Mouse (Mus musculus): Measurements from ENCODE around the gene Larp1.

The Larp1 gene

DNA sequence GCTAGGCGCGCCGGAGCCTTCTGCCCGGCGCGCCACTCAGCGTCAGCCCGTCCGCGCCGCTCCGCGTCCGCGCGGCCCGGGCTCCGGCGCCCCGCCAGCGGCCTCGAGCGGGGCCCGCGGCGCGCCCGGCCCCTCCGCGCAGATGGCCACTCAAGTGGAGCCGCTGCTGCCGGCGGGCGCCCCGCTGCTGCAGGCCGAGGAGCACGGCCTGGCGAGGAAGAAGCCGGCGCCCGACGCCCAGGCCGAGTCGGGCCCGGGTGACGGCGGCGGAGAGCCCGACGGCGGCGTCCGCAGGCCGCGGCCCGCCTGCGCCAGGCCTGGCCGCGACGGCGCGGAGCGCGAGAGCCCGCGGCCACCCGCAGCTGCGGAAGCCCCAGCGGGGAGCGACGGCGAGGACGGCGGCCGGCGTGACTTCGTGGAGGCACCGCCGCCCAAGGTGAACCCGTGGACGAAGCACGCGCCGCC, at the start of gene Larp1:
Gene Larp1, plus strand, starts transcription at position 14 of the 465 bp plus-strand sequence.
- no peak for DNase-seq (ENCODE audit: low read depth, low spot score)

DNA sequence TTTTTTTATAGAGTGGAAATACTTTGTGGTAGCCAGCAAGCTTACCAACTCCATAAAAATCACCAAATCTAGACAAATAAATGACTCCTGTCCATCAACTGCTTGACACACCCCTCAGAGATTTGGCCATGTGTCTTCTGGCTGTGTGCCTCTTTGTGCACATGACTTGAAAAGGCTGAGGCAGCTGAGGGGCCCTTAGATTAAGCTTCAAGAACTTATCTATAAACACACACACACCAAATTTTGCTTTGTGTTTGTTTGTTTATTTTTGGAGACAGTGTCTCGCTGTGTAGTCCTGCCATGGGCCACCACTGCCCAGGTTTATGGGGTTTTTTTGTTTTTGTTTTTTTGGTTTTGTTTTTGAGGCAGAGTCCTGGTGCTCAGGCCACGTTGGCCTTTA, 48.9 kb upstream of the Larp1 start:
- DNase-seq (ENCODE audit: low read depth, low spot score) = no peak

GRCm38 (mm10) chr11:57962382-57963285, 46.2 kb upstream of the Larp1 start:
- peak; percentile 84 for DNase-seq (ENCODE audit: low read depth, low spot score)

GRCm38 (mm10) chr11:57963291-57963870, 45.5 kb upstream of the Larp1 start:
- no peak for DNase-seq (ENCODE audit: low read depth, low spot score)

- DNase-seq (ENCODE audit: low read depth, low spot score) = no peak
These were observed 42.2 kb upstream of the Larp1 start for GRCm38 (mm10) chr11:57966630-57967029.

DNA sequence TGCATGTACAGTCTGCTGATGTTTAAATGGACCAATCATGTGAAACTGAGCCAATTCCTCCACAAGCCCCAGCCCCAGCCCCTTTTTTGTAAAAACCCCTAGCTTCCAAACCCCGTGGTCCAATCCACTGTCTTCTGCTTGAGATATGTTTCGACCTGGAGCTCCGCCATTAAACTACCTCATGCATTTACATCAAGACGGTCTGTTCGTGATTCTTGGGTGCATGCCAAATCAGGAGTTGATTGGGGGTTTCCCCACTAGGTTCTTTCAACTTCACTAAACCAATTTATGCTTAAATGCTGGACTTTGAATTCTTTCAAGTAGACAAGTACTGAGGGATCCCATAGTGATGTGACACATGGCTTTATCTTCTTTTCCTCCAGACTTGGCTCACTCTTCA, 40.6 kb upstream of the Larp1 start:
- DNase-seq (ENCODE audit: low read depth, low spot score) = no peak

- DNase-seq (ENCODE audit: low read depth, low spot score) = peak; percentile 90
These were observed 38.3 kb upstream of the Larp1 start for GRCm38 (mm10) chr11:57970541-57970940.

- no peak for DNase-seq (ENCODE audit: low read depth, low spot score)
These were observed 35.6 kb upstream of the Larp1 start for GRCm38 (mm10) chr11:57973001-57973912.

- no peak for DNase-seq (ENCODE audit: low read depth, low spot score)
These were observed 35.0 kb upstream of the Larp1 start for GRCm38 (mm10) chr11:57973913-57974234.

- DNase-seq (ENCODE audit: low read depth, low spot score) = no peak
These were observed 33.0 kb upstream of the Larp1 start for GRCm38 (mm10) chr11:57975876-57976275.

DNA sequence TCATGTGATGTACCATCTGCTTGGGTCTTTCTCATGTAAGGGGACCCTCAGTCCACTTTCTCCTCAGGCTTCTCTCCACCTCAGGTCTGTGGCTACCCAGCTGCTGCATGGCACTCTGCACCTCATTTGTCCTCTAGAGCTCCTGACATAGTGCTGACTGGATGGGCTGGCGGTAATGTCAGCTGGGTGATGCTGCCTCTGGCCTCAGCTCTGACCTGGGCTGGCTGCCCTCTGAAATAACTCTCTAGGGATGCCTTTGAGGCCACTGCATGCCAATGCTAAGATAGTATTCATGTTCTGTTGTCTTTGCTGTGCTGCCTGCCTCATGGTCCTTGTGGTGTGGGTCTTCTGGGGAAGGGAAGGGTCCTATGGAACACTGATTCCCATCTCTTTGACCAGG, 31.2 kb upstream of the Larp1 start:
- DNase-seq (ENCODE audit: low read depth, low spot score) = no peak

GRCm38 (mm10) chr11:57979621-57980020, 29.2 kb upstream of the Larp1 start:
- no peak for DNase-seq (ENCODE audit: low read depth, low spot score)

DNA sequence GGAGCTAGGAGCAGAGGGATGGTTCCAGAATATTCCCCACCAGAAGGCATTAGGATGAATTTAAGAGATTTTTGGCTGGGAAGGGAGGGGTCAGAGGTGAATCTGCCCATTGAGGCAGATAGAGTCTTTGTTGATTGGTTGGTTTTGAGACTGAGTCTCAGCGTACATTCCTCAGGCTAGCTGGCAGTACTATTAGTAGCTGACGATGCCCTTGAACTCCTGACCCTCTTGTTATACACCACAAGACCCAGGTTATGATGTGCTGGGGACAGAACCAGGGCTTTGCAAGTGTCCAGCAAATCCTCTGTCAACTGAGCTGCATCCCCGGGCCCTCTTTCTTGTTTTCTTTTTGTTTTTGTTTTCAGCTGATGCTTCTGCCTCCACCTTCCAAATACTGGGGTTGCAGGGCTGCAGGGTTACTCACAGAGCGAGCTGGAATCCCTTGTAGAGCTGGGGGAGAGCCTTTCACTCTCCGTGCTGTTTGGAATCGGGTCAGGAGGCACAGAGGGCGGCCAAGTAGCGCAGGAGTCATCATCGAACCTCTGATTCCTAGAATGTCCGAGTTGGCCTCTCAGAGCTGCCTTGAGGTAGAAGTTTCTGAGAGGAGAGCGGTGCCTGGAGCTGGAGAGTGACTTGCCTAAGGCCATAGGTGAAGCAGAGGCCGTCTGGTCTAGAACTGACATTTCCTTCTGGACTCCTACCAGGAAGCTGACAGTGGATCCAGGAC, 27.6 kb upstream of the Larp1 start:
- DNase-seq (ENCODE audit: low read depth, low spot score) = no peak

- no peak for DNase-seq (ENCODE audit: low read depth, low spot score)
These were observed 25.2 kb upstream of the Larp1 start for GRCm38 (mm10) chr11:57983480-57984342.

DNA sequence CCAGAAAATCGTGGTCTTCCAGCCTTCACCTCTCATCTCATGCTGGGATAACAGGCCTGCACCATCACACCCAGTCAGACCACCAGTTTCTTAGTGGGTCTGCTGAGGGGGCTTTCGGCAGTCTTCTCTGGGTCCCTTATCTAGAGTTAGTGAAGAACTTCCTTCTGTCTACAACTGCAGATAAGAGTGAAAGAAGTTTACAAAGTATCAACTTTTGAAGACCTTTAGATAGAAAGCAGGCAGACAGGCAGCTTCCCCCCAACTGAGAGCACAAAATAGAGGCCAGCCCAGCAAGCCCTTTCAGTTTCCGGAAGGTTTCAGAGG, 24.6 kb upstream of the Larp1 start:
- DNase-seq (ENCODE audit: low read depth, low spot score) = no peak

- no peak for DNase-seq (ENCODE audit: low read depth, low spot score)
These were observed 23.4 kb upstream of the Larp1 start for GRCm38 (mm10) chr11:57985485-57985884.

GRCm38 (mm10) chr11:57986053-57986452, 22.8 kb upstream of the Larp1 start:
- DNase-seq (ENCODE audit: low read depth, low spot score) = no peak

DNA sequence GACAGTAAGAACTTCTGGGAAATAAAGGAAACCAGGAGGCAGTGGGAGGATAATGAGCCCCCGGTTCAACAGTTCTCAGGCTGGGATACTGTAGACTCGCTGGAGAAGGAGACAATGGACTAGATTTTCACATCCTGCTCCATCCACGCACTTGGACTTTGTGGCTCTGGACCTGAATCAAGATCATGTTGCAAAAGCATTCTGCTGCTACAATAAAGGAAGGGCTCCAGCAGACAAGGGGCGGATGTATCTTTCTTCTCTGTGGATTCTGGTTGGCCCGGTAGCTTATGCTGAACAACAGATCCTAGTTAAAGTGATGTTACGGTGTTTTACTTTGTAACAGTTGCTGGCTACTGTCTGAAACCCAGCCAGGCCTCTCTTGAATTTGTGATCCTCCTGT, 22.4 kb upstream of the Larp1 start:
- DNase-seq (ENCODE audit: low read depth, low spot score) = no peak

DNA sequence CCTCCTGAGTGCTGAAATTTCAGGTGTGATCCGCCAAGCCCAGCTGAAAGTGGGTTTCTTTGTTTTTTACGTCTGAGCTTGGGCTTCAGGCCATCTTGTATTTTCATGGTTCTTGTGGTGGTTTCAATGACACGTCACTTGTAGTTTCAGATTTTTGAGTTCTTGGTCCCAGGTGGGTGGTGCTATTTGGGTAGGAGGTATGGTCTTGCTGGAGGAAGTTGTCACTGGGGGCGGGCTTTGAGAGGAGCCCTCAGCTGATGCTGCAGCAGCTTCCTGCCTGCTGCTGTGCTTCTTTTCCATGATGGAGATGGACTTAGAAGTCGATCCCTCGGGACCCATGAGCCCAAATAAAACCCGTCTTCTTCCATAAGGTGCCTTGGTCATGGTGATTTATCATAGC, 22.0 kb upstream of the Larp1 start:
- no peak for DNase-seq (ENCODE audit: low read depth, low spot score)

DNA sequence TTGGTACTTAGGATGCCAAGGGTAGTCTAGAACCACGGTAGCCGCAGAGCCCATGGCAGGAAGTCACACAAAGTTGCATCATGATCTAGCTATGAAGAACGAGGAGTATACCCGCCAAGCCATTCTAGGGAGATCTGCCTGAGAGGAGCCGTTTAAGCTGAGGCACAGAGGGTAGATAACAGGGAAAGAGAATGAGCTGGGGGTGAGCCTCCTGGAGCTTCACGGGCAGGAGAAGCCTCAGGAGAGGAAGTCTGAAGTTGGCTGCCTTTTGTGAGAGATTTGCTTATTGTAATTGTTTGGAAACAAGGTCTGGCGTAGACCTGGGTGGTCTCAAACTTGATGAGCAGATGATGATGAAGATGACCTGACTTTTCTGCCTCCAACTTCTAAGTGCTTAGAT, 10.7 kb upstream of the Larp1 start:
- no peak for DNase-seq (ENCODE audit: low read depth, low spot score)

GRCm38 (mm10) chr11:57998872-57999271, 10.0 kb upstream of the Larp1 start:
- DNase-seq (ENCODE audit: low read depth, low spot score) = no peak

Data from WW6 (cell line).